ENCODE assay signal across 8 mouse cellular contexts in the genomic region with DNA sequence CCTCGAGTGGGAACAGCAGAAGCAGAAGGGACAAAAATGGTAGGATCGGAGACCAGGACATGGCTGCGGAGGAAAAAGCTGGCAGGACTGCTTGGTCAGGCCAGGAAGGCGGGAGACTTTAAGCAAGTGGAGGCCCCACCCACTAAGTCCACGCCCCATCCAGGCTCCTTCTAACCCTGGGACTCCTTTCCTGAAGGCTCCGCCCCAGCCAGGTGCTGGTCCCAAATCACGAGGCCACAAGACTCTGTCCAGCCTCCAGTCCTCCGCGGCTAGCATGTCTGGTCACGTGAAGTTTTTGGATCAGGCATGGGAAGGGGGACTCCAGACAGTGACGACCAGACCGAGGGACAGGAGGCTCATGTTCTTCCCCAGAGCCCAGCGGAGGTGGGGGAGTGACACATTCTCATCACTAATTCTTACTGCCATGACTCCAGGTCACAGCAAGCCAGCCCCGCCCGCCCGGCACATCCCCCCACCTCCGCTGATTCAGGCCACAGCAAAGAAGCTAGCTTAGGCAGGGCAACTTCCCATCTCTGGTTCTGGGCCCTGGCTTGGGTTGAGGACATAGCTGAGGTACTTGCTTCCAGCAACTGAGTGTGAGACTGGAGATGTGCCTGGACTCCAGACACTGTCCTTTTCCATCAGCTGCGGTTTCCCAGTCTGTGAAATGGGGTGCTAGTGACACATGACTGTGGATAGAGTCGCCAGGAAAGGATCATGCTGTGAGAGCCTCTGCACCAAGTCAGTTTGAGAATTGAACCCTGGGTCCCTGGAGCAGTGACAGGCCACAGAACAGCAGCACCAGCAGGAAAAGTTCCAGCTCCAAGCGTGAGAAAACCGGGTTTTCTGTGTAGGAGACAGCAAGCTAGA. TPM values are rescaled to one million over a fixed set of nuclear protein-coding genes. Genes with fewer than 3 reads are reported as not detected.
DNase-seq lines count a peak whose midpoint lies in the region; ATAC-seq and TF ChIP-seq lines count a peak whose summit lies in the region.

No protein-coding gene starts in this region.

- H3K9ac ChIP-seq in embryonic facial prominence, embryonic 14.5 days (ENCODE audit: low read depth, low read length): peak overlapping the region; percentile 56
- H3K9ac ChIP-seq in heart, embryonic 13.5 days: peak overlapping the region; percentile 82
- H3K9ac ChIP-seq in kidney, postnatal 0 days (ENCODE audit: low read depth, low read length): peak overlapping the region; percentile 61

- peak; percentile 58 for ATAC-seq in embryonic facial prominence, embryonic 14.5 days (ENCODE audit: low read depth)
- peak; percentile 40; the same call in 1 of the 2 replicates for ATAC-seq in heart, embryonic 13.5 days (ENCODE audit: extremely low read depth, insufficient number of reproducible peaks, low FRiP score, low TSS enrichment)
- ATAC-seq in kidney, postnatal 0 days (replicated peaks; ENCODE audit: low FRiP score, low read depth): peak; percentile 82

- no peaks in the 10 kb centered on the region for H3K27me3 ChIP-seq in embryonic facial prominence, embryonic 14.5 days (replicated peaks; ENCODE audit: control insufficient read depth, insufficient read depth, low read length)
- peaks cover 6% of the 10 kb centered on the region; the same call in 1 of the 2 replicates for H3K27me3 ChIP-seq in heart, embryonic 13.5 days (replicated peaks)
- H3K27me3 ChIP-seq in kidney, postnatal 0 days (ENCODE audit: insufficient read depth, low read length): no peaks in the 10 kb centered on the region

- H3K4me1 ChIP-seq in embryonic facial prominence, embryonic 14.5 days (ENCODE audit: control insufficient read depth, insufficient read depth, low read length): peaks cover 5% of the 10 kb centered on the region; the same call in 1 of the 2 replicates
- peaks cover 22% of the 10 kb centered on the region for H3K4me1 ChIP-seq in heart, embryonic 13.5 days
- peaks cover 17% of the 10 kb centered on the region for H3K4me1 ChIP-seq in kidney, postnatal 0 days (replicated peaks; ENCODE audit: insufficient read depth, low read length)

- H3K4me3 ChIP-seq in embryonic facial prominence, embryonic 14.5 days (ENCODE audit: low read depth, low read length): peak overlapping the region; percentile 41
- peak overlapping the region; percentile 56 for H3K4me3 ChIP-seq in heart, embryonic 13.5 days
- H3K4me3 ChIP-seq in kidney, postnatal 0 days (replicated peaks; ENCODE audit: low read depth, low read length): peak overlapping the region; percentile 40

- intact Hi-C loops in left cerebral cortex, postnatal 25 days (cut with DNase I): no loop called here

- H3K27ac ChIP-seq in embryonic facial prominence, embryonic 14.5 days (replicated peaks; ENCODE audit: low read depth, low read length): 0 out of 2 replicates have a peak overlapping the region, but pooled peaks have one; percentile 33
- peak overlapping the region; percentile 34 for H3K27ac ChIP-seq in heart, embryonic 13.5 days (replicated peaks)
- H3K27ac ChIP-seq in kidney, postnatal 0 days: peak overlapping the region; percentile 72

- H3K36me3 ChIP-seq in embryonic facial prominence, embryonic 14.5 days (ENCODE audit: control insufficient read depth, insufficient read depth, low read length): peaks cover 55% of the 10 kb centered on the region
- H3K36me3 ChIP-seq in heart, embryonic 13.5 days: peaks cover 50% of the 10 kb centered on the region
- peaks cover 18% of the 10 kb centered on the region; the same call in 1 of the 2 replicates for H3K36me3 ChIP-seq in kidney, postnatal 0 days (ENCODE audit: insufficient read depth, low read length)

- TF ChIP-seq CTCF in kidney, postnatal 0 days (IDR thresholded peaks at IDR 0.05; ENCODE audit: low read depth): no peak

- H3K9me3 ChIP-seq in embryonic facial prominence, embryonic 14.5 days (ENCODE audit: control insufficient read depth, low read length): no peaks in the 10 kb centered on the region
- no peaks in the 10 kb centered on the region for H3K9me3 ChIP-seq in heart, embryonic 13.5 days
- no peaks in the 10 kb centered on the region for H3K9me3 ChIP-seq in kidney, postnatal 0 days (replicated peaks; ENCODE audit: low read length)

- H3K4me2 ChIP-seq in embryonic facial prominence, embryonic 14.5 days (ENCODE audit: low read depth, low read length): peak overlapping the region; percentile 86
- H3K4me2 ChIP-seq in heart, embryonic 13.5 days: peak overlapping the region; percentile 91
- H3K4me2 ChIP-seq in kidney, postnatal 0 days (ENCODE audit: low read length): peak overlapping the region; percentile 91

- DNase-seq in B cell, adult 2 months: peak; percentile 62 to 66
- peak; percentile 77 for DNase-seq in adrenal gland, postnatal 10 days
- DNase-seq in embryonic facial prominence, embryonic 14.5 days (ENCODE audit: low spot score): peak; percentile 88
- DNase-seq in kidney, postnatal 0 days (ENCODE audit: low spot score): peak; percentile 90
- DNase-seq in lung, postnatal 4 days: peak; percentile 86 to 90
- DNase-seq in spleen, postnatal 36 days (ENCODE audit: low spot score in 2 of 2): peak; percentile 78 to 83
- no peak for DNase-seq in left cerebral cortex, postnatal 25 days (ENCODE audit: low spot score in 2 of 2)

- WGBS in embryonic facial prominence, embryonic 14.5 days: 7% methylated on average over 20 of the region's 21 CpGs
- 8% methylated on average over 21 of the region's 21 CpGs for WGBS in heart, embryonic 13.5 days
- 8% methylated on average over 21 of the region's 21 CpGs for WGBS in kidney, postnatal 0 days

RNA-seq across cellular contexts. Expression of a gene that starts 6.1 kb away (rescaled TPM):
- total RNA-seq in adrenal gland, postnatal 10 days (2021): 100 to 1,000 TPM in 1 of 2 experiments, 10 to 100 TPM in 1; 92.9 to 106 TPM
- 34.2 and 36.5 TPM in 2 replicates for polyA plus RNA-seq in embryonic facial prominence, embryonic 14.5 days (2014; fragmentation: Nextera tagmentation; extraction: Ambion mirVana)
- 41.6 and 48.4 TPM in 2 replicates for polyA plus RNA-seq in heart, embryonic 13.5 days (2015; fragmentation: Nextera tagmentation; extraction: Ambion mirVana)
- polyA plus RNA-seq in kidney, postnatal 0 days (2015; fragmentation: Nextera tagmentation; extraction: Ambion mirVana): 78.2 and 80.3 TPM in 2 replicates
- 10 to 100 TPM; 34.5 to 43.2 TPM for total RNA-seq in left cerebral cortex, postnatal 25 days (2021)

RNA-seq across cellular contexts. Expression of a gene that starts 9.7 kb away (rescaled TPM):
- 10 to 100 TPM; 37.7 to 46.4 TPM for total RNA-seq in adrenal gland, postnatal 10 days (2021)
- 61.5 and 70.3 TPM in 2 replicates for polyA plus RNA-seq in embryonic facial prominence, embryonic 14.5 days (2014; fragmentation: Nextera tagmentation; extraction: Ambion mirVana)
- polyA plus RNA-seq in heart, embryonic 13.5 days (2015; fragmentation: Nextera tagmentation; extraction: Ambion mirVana): 34.9 and 36.5 TPM in 2 replicates
- 43.8 and 47.2 TPM in 2 replicates for polyA plus RNA-seq in kidney, postnatal 0 days (2015; fragmentation: Nextera tagmentation; extraction: Ambion mirVana)
- total RNA-seq in left cerebral cortex, postnatal 25 days (2021): 100 to 1,000 TPM; 150 to 152 TPM

RNA-seq across cellular contexts. Expression of a gene that starts 12.3 kb away (rescaled TPM):
- 10 to 100 TPM; 53.3 to 53.9 TPM for total RNA-seq in adrenal gland, postnatal 10 days (2021)
- polyA plus RNA-seq in embryonic facial prominence, embryonic 14.5 days (2014; fragmentation: Nextera tagmentation; extraction: Ambion mirVana): 36.3 and 39.0 TPM in 2 replicates
- 17.4 and 23.2 TPM in 2 replicates for polyA plus RNA-seq in heart, embryonic 13.5 days (2015; fragmentation: Nextera tagmentation; extraction: Ambion mirVana)
- polyA plus RNA-seq in kidney, postnatal 0 days (2015; fragmentation: Nextera tagmentation; extraction: Ambion mirVana): 20.5 and 21.8 TPM in 2 replicates
- 100 to 1,000 TPM; 830 to 904 TPM for total RNA-seq in left cerebral cortex, postnatal 25 days (2021)

RNA-seq across cellular contexts. Expression of a gene that starts 38.0 kb away (rescaled TPM):
- total RNA-seq in adrenal gland, postnatal 10 days (2021): 10 to 100 TPM; 17.7 to 22.8 TPM
- 13.5 and 14.9 TPM in 2 replicates for polyA plus RNA-seq in embryonic facial prominence, embryonic 14.5 days (2014; fragmentation: Nextera tagmentation; extraction: Ambion mirVana)
- polyA plus RNA-seq in heart, embryonic 13.5 days (2015; fragmentation: Nextera tagmentation; extraction: Ambion mirVana): 5.6 and 6.7 TPM in 2 replicates
- polyA plus RNA-seq in kidney, postnatal 0 days (2015; fragmentation: Nextera tagmentation; extraction: Ambion mirVana): 8.4 and 10.2 TPM in 2 replicates
- 100 to 1,000 TPM; 298 to 350 TPM for total RNA-seq in left cerebral cortex, postnatal 25 days (2021)

RNA-seq across cellular contexts. Expression of a gene that starts 41.4 kb away (rescaled TPM):
- total RNA-seq in adrenal gland, postnatal 10 days (2021): under 1 TPM; 0.67 to 0.87 TPM
- 0.07 and 0.19 TPM in 2 replicates for polyA plus RNA-seq in embryonic facial prominence, embryonic 14.5 days (2014; fragmentation: Nextera tagmentation; extraction: Ambion mirVana)
- polyA plus RNA-seq in heart, embryonic 13.5 days (2015; fragmentation: Nextera tagmentation; extraction: Ambion mirVana): not detected in 2 replicates
- 0.09 and 0.13 TPM in 2 replicates for polyA plus RNA-seq in kidney, postnatal 0 days (2015; fragmentation: Nextera tagmentation; extraction: Ambion mirVana)
- total RNA-seq in left cerebral cortex, postnatal 25 days (2021): under 1 TPM; 0.80 to 0.83 TPM

Comparison
In these comparisons a context has a peak if more than half of its experiments do, and no peak if none do; other contexts are left out.
1. DNase-seq: peak in B cell, adult 2 months (2 of 2), adrenal gland, postnatal 10 days (single experiment), embryonic facial prominence, embryonic 14.5 days (single experiment), kidney, postnatal 0 days (single experiment), lung, postnatal 4 days (2 of 2) and spleen, postnatal 36 days (2 of 2); none in left cerebral cortex, postnatal 25 days (0 of 2).
2. Peak in every context shown above with its lines, with median percentiles within 50 percentile points of each other: ATAC-seq, H3K27ac ChIP-seq, H3K4me2 ChIP-seq, H3K4me3 ChIP-seq and H3K9ac ChIP-seq.